Mouse (Mus musculus): ENCODE measurements around the gene Pigm.
A peak's percentile ranks its signal among the peaks of the same experiment; 100 is the strongest.

Pigm gene

DNA sequence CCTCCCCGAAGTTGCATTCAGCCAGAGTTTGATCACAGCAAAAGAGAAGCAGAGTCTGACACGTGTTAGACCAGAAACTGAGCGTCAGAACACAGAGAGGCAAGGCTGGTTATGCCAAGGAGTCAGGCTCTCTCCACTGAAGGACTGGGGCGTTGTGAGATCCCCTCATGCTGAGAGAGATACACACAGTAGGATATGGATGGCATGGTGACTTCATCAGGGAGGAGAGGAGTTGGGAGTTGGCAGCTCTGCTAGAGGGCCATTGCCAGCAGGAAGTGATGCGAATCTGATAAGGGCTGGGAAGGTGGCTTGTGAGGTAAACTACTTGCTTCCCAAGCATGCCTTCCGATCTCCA, 37.9 kb downstream of the Pigm start:
- DNase-seq (ENCODE audit: low spot score), result no peak

GRCm38 (mm10) chr1:172415061-172415460, 38.7 kb downstream of the Pigm start:
- DNase-seq (ENCODE audit: low spot score), result no peak

- DNase-seq (ENCODE audit: low spot score), result no peak
These were observed 41.8 kb downstream of the Pigm start for GRCm38 (mm10) chr1:172418173-172418572.

GRCm38 (mm10) chr1:172418642-172419041, 42.3 kb downstream of the Pigm start:
- no peak for DNase-seq (ENCODE audit: low spot score)

DNA sequence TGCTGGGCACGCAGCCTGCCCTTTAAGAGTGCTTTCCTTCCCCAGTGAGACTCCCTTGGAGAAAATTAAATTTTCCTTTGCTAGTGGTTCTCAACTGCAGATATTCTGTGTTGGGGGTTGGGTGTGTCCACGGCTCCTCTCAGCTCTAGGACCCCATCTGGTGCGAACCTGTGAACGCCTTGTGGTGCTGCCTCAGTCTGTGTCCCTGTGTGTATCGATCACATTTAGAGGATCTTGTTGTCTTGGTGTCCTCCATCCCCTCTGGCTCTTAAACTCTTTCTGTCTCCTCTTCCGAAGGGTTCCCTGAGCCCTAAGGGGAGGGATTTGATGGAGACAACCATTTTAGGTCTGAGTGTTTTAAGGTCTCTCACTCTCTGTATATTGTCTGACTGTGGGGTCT, 43.8 kb downstream of the Pigm start:
- DNase-seq (ENCODE audit: low spot score), result no peak

GRCm38 (mm10) chr1:172423393-172423792, 47.0 kb downstream of the Pigm start:
- DNase-seq (ENCODE audit: low spot score), result no peak

- no peak for DNase-seq (ENCODE audit: low spot score)
These were observed 50.1 kb downstream of the Pigm start for GRCm38 (mm10) chr1:172426419-172426818.

DNA sequence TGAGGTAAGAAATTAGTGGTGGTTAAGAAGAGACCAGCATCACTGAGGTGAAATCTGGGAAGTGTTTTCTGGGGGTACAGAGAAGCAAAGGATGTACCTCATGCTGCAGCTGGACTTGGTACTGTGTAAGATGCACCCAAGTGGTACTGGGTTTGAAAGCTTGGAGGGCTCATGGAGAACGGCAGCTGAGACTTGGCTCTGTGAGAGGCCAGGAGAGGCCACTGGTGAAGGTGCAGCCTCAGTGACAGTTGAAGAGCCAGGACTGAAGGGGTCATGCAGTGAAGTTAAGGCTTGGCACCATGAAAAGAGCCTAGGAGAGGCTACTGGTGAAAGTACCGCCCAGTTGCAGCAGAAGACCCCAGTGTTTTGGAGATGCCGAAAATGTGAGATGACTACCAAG, 51.5 kb downstream of the Pigm start:
- DNase-seq (ENCODE audit: low spot score), result no peak

DNA sequence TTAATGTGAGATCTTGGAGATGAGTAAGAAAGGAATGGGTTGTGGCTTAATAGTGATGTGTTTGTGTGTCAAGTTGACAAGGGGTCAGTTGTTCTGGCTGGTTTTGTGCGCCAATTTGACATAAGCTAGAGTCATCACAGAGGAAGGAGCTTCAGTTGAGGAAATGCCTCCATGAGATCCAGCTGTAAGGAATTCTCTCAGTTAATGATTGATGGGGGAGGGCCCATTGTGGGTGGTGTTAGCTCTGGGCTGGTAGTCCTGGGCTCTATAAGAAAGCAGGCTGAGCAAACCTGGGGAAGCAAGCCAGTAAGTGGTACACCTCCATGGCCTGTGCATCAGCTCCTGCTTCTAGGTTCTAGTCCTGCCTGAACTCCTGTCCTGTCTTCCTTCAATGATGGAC, 52.3 kb downstream of the Pigm start:
- DNase-seq (ENCODE audit: low spot score), result no peak

GRCm38 (mm10) chr1:172430731-172431220, 54.4 kb downstream of the Pigm start:
- no peak for DNase-seq (ENCODE audit: low spot score)

GRCm38 (mm10) chr1:172431836-172432586, 55.7 kb downstream of the Pigm start:
- peak; percentile 55 for DNase-seq (ENCODE audit: low spot score)

DNA sequence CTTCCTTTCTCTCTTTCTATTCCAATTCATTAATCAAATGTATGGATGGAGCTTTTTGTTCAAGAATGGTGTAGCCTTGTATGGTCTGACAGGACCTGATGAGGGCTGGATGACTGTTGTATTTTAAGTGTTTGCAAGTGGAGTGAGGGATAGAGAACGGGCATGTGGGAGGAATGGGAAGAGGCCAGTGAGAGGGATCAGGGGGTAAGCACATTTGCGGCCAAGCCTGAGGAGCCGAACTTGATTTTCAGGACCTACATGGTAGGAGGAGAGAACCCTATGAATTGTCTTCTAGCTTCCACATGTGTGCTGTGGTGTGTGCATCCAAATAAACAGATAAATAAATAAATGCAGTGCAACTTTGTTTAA, 56.2 kb downstream of the Pigm start:
- DNase-seq (ENCODE audit: low spot score), result no peak

- DNase-seq (ENCODE audit: low spot score), result no peak
These were observed 56.9 kb downstream of the Pigm start for GRCm38 (mm10) chr1:172433012-172433850.
